Mouse (Mus musculus) forebrain, embryonic 10.5 days (tissue): ENCODE measurements around the gene Fkbp4. TPM values are rescaled to one million over a fixed set of nuclear protein-coding genes. Genes with fewer than 3 reads are reported as not detected.
A peak's percentile ranks its signal among the peaks of the same experiment; 100 is the strongest.
"Not testable (repeated sequence)": the region's sequence is repeated elsewhere in the genome, so short reads cannot be mapped to it uniquely, and the experiment has no call there.

Source experiments
- DNase-seq: peaks from one replicate; pipeline ENCODE4 v3.0.0-alpha.2; 2017; ENCODE audit warnings: low spot score; ENCODE audit errors: extremely low spot score
- H3K27ac ChIP-seq: fragments of 300-500 bp; sonication (generic); 2 replicates; pipeline ENCODE4 v1.5.1; 2016; ENCODE audit warnings: mild to moderate bottlenecking
- H3K27me3 ChIP-seq: fragments of 300-500 bp; sonication (generic); 2 replicates; pipeline ENCODE4 v1.6.1; 2016; ENCODE audit warnings: mild to moderate bottlenecking; ENCODE audit not compliant: poor library complexity, severe bottlenecking
- H3K36me3 ChIP-seq: fragments of 300-500 bp; sonication (generic); replicated peaks from 2 replicates; pipeline ENCODE4 v1.6.1; 2016; ENCODE audit warnings: mild to moderate bottlenecking, moderate library complexity
- H3K4me1 ChIP-seq: fragments of 300-500 bp; sonication (generic); 2 replicates; pipeline ENCODE4 v1.6.1; 2016
- H3K4me3 ChIP-seq: fragments of 300-500 bp; sonication (generic); 2 replicates; pipeline ENCODE4 v1.5.1; 2016; ENCODE audit warnings: mild to moderate bottlenecking, moderate library complexity
- H3K9me3 ChIP-seq: fragments of 300-500 bp; sonication (generic); 2 replicates; pipeline ENCODE4 v1.6.1; 2016; ENCODE audit warnings: mild to moderate bottlenecking, moderate library complexity
- WGBS: fragments of 180-500 bp; shearing (Covaris S2); methylation state at CpG from one replicate; pipeline ENCODE4 v1.1.7; 2016; 5-methylcytosine and 5-hydroxymethylcytosine counted together
- polyA plus RNA-seq: library from polyadenylated mRNA; unstranded; fragments of >200 nt; fragmentation: Nextera tagmentation; extraction: Ambion mirVana; gene quantifications from 2 replicates; pipeline ENCODE4 v1.2.1, GENCODE M21; 2016

The Fkbp4 gene
- polyA plus RNA-seq, 1 experiment from 2014 or later = 821 TPM

GRCm38 (mm10) chr6:128408544-128409125 lies 29.8 kb downstream of the Fkbp4 start:
- no peak for DNase-seq
- H3K4me1 ChIP-seq = no peaks in the 10 kb centered on the region
- H3K27me3 ChIP-seq = no peaks in the 10 kb centered on the region
- 88% methylated on average over 7 of the region's 7 CpGs for WGBS
- H3K36me3 ChIP-seq = peaks cover 80% of the 10 kb centered on the region
- H3K9me3 ChIP-seq = no peaks in the 10 kb centered on the region
- H3K27ac ChIP-seq = no peak overlapping the region
- H3K4me3 ChIP-seq = no peak overlapping the region

DNA sequence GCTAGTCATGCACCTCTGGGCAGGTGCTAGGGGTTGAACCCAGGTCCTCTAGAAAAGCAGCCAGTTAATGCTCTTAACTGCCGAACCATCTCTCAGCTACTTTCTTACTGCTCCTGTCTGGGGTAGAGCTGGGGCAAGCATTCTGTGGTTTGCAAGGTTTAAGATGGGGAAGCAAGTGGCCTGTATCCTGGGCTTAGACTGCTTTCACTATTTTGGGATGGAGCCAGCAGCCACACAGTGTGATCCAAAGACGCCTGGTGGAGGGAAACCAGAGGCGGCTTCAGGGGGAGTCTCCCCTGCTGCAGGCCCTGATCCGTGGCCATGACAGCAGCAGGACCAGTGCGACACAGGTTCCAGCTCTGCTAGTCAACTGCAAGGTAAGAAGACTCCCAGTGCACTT lies 33.8 kb downstream of the Fkbp4 start:
- H3K4me3 ChIP-seq = no peak overlapping the region
- no peak overlapping the region for H3K27ac ChIP-seq
- WGBS = 72% methylated on average over 5 of the region's 5 CpGs
- no peaks in the 10 kb centered on the region for H3K9me3 ChIP-seq
- peaks cover 5% of the 10 kb centered on the region for H3K4me1 ChIP-seq
- peaks cover 40% of the 10 kb centered on the region for H3K36me3 ChIP-seq
- H3K27me3 ChIP-seq = no peaks in the 10 kb centered on the region
- DNase-seq = no peak

DNA sequence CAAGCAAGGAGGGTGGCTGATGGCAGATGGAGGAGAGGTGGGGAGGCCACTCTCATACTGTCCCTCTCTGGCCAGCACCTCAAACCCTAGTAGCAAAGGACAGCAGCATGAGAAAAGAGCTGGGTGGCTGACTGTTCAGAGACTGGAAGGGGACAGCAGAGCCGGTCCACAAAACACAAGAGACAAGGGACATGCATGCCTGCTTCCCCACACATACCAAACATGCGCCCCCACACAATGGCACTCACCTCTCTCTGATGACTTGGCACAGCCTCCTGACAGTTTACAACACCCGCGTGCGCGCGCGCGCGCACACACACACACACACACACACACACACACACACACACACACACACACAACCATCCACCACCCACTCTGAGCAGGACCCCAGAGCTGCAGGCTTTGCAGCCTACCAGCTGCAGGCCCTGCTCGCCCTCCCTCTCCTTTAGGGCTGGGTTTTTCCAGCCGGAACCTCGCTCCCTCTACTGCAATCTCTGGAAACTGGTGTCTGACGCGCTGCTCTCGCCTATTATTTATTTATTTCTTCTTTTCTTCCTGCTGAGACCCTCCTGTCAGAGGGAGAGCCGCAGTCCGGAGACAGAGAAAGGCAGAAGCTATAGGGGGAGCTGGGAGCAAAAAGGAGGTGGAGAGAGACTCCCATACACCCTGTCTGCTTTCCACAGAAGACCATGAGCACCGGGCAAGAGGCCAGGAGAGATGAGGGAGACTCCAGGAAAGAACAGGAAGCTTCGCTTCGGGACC lies 38.9 kb downstream of the Fkbp4 start:
- DNase-seq = no peak
- H3K4me3 ChIP-seq = no peak overlapping the region

GRCm38 (mm10) chr6:128398996-128399395 lies 39.5 kb downstream of the Fkbp4 start, which contains the start of gene Nrip2:
TSS of gene Nrip2 (plus strand) at chr6:128399296.
- no peaks in the 10 kb centered on the region for H3K27me3 ChIP-seq
- no peak for DNase-seq
- H3K36me3 ChIP-seq = no peaks in the 10 kb centered on the region
- H3K4me1 ChIP-seq = peaks cover 11% of the 10 kb centered on the region
- H3K4me3 ChIP-seq = no peak within 1 kb of the TSS
- no peaks in the 10 kb centered on the region for H3K9me3 ChIP-seq
- WGBS = 85% methylated on average over 3 of the region's 3 CpGs
- 0 out of 2 replicates have a peak within 1 kb of the TSS, but pooled peaks have one; percentile 22 for H3K27ac ChIP-seq

More for the DNA sequence above, 38.9 kb downstream of the Fkbp4 start:
- 60% methylated on average over 21 of the region's 21 CpGs for WGBS
- no peaks in the 10 kb centered on the region for H3K27me3 ChIP-seq
- peaks cover 11% of the 10 kb centered on the region for H3K4me1 ChIP-seq
- no peaks in the 10 kb centered on the region for H3K9me3 ChIP-seq
- 0 out of 2 replicates have a peak overlapping the region, but pooled peaks have one; percentile 22 for H3K27ac ChIP-seq
- no peaks in the 10 kb centered on the region for H3K36me3 ChIP-seq

DNA sequence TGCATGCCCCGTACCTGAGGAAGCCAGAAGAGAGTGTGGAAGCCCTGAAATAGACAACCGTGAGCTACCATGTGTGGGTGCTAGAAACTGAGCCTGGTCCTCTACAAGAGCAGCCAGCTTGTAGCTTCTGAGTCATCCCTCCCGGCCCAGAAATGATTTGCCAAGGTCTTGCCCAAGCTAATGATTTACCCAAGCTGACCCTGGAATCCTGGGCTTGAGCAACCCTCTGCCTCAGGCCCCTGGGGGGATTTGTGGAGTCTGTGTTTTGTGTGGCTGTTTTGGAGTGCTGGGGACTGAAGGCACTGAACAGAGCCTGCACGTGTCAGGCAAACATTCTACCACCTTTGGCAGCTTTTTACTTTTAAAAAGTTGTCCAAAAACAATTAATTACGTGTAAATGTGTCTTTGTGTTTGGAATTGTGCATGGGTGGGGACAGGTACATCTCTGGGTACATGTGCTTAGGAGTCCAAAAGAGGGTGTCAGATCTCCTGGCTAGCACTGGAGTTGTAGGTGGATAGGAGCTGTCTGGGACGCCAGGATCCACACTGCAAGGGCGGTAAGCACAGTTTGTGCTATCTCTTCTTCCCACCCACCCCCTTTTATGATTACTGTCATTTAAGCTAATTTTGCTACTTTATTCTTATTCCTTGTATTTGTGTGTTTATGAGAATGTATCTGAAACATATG lies 40.8 kb downstream of the Fkbp4 start:
- WGBS = 80% methylated on average over 7 of the region's 7 CpGs
- H3K27ac ChIP-seq = no peak overlapping the region

GRCm38 (mm10) chr6:128390683-128391082 lies 47.8 kb downstream of the Fkbp4 start:
- H3K27me3 ChIP-seq = no peaks in the 10 kb centered on the region
- no peaks in the 10 kb centered on the region for H3K9me3 ChIP-seq
- 65% methylated on average over 1 of the region's 1 CpGs for WGBS
- DNase-seq = no peak
- no peak overlapping the region for H3K27ac ChIP-seq
- H3K36me3 ChIP-seq = no peaks in the 10 kb centered on the region
- H3K4me1 ChIP-seq = peaks cover 6% of the 10 kb centered on the region
- H3K4me3 ChIP-seq = no peak overlapping the region

More for the DNA sequence above, 40.8 kb downstream of the Fkbp4 start:
- no peaks in the 10 kb centered on the region for H3K27me3 ChIP-seq
- no peaks in the 10 kb centered on the region for H3K36me3 ChIP-seq
- no peaks in the 10 kb centered on the region for H3K9me3 ChIP-seq
- DNase-seq = no peak
- no peak overlapping the region for H3K4me3 ChIP-seq
- H3K4me1 ChIP-seq = peaks cover 11% of the 10 kb centered on the region

DNA sequence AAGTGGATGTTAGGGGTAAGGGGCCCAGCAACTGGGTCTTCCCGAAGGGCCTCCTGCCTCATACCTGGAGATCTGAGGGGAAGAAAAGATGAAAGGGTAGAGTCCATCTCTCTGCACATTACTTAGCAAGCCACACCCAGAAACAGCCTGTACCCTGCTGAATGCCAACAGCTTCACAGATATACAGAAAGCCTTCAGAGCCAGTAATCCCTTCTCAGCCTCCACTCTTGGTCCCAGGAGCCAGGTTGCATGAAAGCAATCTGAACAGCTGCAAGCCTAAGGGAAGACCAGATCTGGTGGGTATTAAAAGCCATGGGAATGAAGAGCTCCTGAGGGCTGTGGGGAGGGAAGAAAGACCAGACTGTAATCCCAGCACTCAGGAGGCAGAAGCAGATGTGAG lies 49.3 kb downstream of the Fkbp4 start:
- Histone ChIP-seq H3K9me3 (no peaks in the 10 kb centered on the region), H3K27ac (no peak overlapping the region), H3K4me3 (no peak overlapping the region), H3K36me3 (no peaks in the 10 kb centered on the region), H3K4me1 (peaks cover 6% of the 10 kb centered on the region), H3K27me3 (no peaks in the 10 kb centered on the region)
- DNase-seq = no peak
- 86% methylated on average over 1 of the region's 1 CpGs for WGBS

- DNase-seq = no peak
- H3K36me3 ChIP-seq = no peaks in the 10 kb centered on the region
- H3K4me3 ChIP-seq = no peak overlapping the region
- H3K27ac ChIP-seq = no peak overlapping the region
- H3K9me3 ChIP-seq = no peaks in the 10 kb centered on the region
- H3K27me3 ChIP-seq = no peaks in the 10 kb centered on the region
- 91% methylated on average over 1 of the region's 1 CpGs for WGBS
- H3K4me1 ChIP-seq = peaks cover 6% of the 10 kb centered on the region
Observed at GRCm38 (mm10) chr6:128385026-128385425, 53.5 kb downstream of the Fkbp4 start.

DNA sequence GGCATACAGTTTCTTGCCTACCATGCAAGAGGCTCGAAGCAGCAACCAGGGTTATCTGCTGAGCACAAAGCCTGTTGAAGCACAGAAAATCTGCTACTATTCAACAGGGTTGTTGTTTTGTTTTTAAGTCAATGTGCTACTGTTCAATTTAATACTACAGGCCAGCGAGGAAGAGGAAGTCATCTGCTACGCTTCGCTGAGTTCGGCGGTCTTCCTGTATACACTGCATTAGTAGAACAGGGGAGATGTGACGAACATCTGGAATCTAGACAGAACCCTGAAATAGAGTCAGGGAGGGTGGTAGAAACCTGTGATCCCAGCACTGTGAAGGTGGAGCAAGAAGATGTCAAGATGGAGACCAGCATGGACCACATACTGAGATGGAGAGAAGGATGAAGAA lies 54.7 kb downstream of the Fkbp4 start:
- Histone ChIP-seq H3K27me3 (no peaks in the 10 kb centered on the region), H3K4me3 (no peak overlapping the region), H3K27ac (no peak overlapping the region), H3K4me1 (peaks cover 6% of the 10 kb centered on the region), H3K9me3 (no peaks in the 10 kb centered on the region), H3K36me3 (no peaks in the 10 kb centered on the region)
- 82% methylated on average over 7 of the region's 7 CpGs for WGBS
- no peak for DNase-seq

DNA sequence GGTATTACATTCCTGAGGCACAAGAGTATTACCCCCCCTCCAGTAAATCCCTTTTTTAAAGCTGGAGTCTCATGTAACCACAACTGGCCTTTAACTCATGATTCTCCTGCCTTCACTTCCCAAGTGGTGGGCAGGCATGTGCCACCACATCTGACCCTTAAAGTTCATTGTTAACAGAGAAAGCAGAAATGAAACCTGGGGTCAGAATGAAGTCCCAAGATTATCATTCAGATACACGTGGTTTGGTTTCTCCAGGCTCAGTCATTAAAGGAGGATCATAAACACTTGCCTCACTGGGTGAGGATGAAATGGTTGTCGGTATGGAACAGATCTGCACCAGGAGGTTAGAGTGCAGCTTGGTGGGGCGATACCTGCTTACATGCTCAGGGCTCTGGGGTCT lies 57.2 kb downstream of the Fkbp4 start:
- WGBS = 84% methylated on average over 3 of the region's 3 CpGs
- no peak overlapping the region for H3K4me3 ChIP-seq
- no peaks in the 10 kb centered on the region for H3K27me3 ChIP-seq
- H3K4me1 ChIP-seq = no peaks in the 10 kb centered on the region
- peaks cover 14% of the 10 kb centered on the region for H3K36me3 ChIP-seq
- DNase-seq = no peak
- no peak overlapping the region for H3K27ac ChIP-seq
- H3K9me3 ChIP-seq = no peaks in the 10 kb centered on the region

- H3K4me1 ChIP-seq, DNase-seq: not testable (repeated sequence)
- 76% methylated on average over 1 of the region's 1 CpGs for WGBS
Observed at GRCm38 (mm10) chr6:128380594-128381167, 57.8 kb downstream of the Fkbp4 start.

More at GRCm38 (mm10) chr6:128380594-128381167, 57.8 kb downstream of the Fkbp4 start:
- not testable (repeated sequence) for H3K27ac ChIP-seq, H3K27me3 ChIP-seq, H3K4me3 ChIP-seq, H3K9me3 ChIP-seq
- H3K36me3 ChIP-seq = peaks cover 20% of the 10 kb centered on the region
